Mouse (Mus musculus) bone marrow, adult 2 months (tissue): Measurements from ENCODE around the gene C8g.

Source experiments
- CTCF ChIP-seq: fragments of 200-500 bp; IDR thresholded peaks from 2 replicates; pipeline ENCODE4 v1.5.1; 2011; ENCODE audit warnings: low read length, control low read depth; ENCODE audit not compliant: control insufficient read depth, insufficient read depth
- POLR2A ChIP-seq: fragments of 200-500 bp; IDR thresholded peaks from 2 replicates; pipeline ENCODE4 v1.6.1; 2011; ENCODE audit warnings: low read depth, mild to moderate bottlenecking, control low read depth, low read length, borderline replicate concordance; ENCODE audit not compliant: control insufficient read depth

DNA sequence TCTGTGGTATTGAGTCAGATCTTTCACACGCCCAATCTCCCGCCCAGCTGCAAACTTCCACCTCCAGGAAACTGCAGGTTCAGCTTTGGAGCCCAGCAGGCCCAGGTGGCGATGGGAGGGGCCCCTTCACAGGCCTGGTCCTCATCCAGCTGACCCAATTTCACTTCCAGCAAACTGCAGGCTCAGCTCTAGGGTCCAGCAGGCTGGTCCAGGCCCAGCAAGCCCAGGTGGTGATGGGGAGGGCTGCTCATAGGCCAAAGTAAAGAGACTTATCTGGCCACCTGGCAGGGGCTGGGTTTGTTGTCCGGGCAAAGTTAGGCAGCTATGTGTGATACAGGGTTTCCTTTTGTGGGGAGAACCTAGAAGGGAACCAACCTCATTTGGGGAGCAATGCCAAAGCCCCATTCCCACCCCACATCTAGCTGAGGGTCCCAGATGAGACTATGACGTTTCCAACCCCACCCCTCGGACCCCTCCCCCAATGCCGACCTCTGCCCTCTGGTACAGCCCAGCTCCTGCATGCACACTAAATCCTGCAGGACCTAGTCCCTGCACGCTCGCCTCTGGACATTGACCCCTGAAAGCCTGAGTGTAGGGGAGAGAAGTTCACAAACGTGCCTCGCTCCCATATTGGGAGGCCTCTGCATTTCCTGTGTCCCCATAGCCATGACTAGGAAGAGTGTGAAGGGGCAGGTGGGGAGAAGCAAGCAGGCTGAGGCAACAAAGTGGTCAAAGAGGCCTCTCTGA lies 16.4 kb downstream of the C8g start:
- TF ChIP-seq CTCF = no peak
- TF ChIP-seq POLR2A = no peak
